Mouse (Mus musculus) ES-CJ7 (cell line): ENCODE data around the gene Smap1.
A peak's percentile ranks its signal among the peaks of the same experiment; 100 is the strongest.

Experiments
- DNase-seq: peaks from one replicate; pipeline ENCODE4 v3.0.0; 2011; ENCODE audit warnings: low read depth, low spot score

Smap1 gene

DNA sequence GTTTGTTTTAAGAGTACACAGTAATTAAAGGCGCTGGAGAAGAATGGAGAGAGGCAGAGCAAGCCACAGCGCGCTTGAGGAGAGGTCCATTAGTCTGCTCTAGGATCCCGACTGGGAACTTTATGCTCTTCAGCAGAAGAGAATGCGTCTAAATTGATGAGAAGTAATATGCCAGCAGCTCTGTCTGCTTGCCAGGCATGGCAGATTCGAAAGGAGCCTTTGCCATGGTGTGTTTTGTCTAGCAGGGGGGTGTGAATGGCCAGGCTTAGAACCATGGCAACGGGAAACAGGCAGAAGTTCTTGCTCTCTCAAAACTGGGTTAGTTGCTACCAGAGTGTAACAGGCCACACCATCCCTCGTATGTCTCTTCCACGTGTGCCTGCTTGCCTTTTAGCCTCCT is 87.3 kb downstream of the Smap1 start:
- no peak for DNase-seq

DNA sequence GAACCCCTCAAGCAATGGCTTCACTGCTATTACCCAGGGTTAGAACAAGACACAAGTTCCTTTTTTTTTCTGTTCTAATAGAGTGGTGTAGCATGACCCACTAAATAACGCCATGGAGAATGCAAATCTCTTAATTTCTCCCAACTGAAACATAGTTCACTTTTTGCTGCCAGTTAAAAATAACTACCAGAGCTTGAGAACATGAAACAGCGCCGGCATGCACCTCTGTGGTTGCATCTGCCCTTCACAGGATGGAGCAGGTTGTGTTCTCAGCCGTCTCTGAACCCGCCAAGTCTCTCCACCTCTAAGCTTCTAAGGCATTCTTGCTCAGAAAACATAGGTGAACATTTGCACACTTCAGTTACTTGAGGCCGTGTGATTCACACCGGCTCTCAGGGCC is 87.9 kb downstream of the Smap1 start:
- DNase-seq, result no peak

DNA sequence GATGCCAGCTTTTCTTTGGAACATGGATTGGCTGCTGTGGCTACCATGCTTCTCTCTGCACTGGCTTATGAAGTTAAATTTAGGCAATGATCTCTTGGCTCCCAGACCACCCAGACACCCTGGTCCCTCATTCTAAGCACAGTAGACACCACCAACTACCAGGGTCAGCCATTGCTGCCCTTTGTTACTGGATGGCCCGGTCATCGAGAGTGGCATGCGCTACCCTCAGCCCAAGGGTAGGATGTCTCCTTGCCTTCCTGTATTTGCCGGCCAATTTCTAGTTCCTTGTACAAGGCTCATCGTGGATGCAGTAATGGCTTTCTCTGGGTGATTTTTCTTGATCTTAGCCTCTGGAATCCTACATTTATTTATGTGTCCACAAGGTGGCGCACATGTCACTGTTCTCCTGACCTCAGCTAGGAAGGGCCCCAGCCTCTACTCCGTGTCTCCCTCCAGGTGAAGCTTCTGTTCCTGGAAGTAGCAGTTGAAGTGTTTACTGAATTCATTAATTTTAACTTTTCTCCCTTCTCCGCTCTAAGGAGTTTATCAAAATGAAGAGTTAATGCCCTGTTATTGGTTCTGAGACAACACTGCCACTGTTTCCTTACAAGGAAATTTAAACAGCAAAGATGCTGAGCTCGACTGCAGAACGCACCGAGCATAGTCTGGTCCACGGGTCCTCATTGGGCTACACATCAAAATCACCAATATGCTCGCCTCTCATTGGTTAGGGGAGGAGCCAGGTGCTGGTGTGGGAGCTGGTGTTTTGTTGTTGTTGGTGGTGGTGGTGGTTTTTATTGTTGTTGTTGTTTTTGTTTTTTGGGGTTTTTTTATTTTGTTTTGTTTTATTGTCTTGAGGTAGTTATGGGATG is 95.0 kb downstream of the Smap1 start:
- DNase-seq, result peak; percentile 88

DNA sequence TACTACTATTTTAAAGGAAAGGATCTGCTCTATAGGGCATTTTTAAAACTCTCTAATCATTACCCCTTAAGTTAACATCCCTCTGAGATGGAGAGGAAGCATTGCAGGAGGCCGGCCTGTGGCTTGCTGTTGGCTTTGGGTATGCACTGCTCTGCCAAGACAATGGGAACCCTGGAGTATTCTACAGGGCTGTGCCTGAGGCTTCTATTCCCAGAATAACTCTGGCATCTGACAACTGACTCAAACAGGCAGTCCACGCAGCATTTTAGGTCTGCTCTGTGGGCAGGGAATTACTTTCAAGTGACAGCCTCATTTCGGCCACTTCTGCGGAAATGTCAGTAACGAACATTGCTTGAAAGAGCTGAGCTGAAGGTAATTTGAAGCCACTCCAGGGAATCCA is 100.5 kb downstream of the Smap1 start:
- no peak for DNase-seq

DNA sequence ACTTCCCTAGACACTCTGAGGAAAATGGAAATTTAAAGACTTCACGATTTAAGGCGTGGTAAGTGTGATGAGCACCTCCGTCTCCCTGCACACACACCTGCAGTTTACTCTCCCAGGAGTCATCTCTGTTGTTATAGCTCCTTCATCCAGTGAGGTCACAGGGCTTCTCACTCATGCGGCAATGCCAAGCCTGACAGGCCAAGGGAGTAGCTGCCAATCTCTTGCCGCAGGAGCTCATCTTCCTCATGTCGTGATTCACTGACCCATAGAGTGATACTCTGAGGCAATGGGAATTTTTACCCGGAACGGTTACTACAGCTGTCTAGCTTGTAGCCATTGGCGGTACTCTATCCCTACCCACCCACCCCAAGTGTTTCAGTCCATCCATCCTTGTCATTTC is 123.8 kb downstream of the Smap1 start:
- DNase-seq, result peak; percentile 11
